Mouse (Mus musculus): ENCODE measurements at regions not wholly inside any gene's neighbourhood (a gene's known extent, or its start where the extent isn't known, plus 50 kb on each side); places are given as distances from the start of the nearest gene placed in this dataset.

- no peak for DNase-seq
These were observed 149.9 kb downstream of the Kdr start for GRCm38 (mm10) chr5:75828332-75828731.

GRCm38 (mm10) chr5:75826283-75827098, 151.8 kb downstream of the Kdr start:
- no peak for DNase-seq

DNA sequence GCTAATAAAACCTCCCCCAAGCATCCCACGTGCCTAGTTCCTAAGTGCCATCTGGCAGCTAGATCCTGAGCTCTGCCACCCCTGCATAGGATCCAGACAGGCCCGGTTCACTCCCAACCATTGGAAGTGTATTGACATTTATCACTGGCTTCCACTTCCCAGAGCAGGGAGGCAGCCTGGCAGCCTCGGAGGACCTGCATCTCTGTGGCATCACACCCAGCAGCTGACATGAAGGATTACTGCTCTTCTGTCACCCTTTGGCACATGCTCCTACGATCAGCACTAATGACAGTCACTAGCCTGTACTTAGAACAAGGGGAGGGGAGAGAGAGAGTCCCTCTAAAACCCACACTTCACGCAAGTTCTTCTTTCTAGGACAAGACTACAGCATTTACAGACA, 152.7 kb downstream of the Kdr start:
- no peak for DNase-seq

DNA sequence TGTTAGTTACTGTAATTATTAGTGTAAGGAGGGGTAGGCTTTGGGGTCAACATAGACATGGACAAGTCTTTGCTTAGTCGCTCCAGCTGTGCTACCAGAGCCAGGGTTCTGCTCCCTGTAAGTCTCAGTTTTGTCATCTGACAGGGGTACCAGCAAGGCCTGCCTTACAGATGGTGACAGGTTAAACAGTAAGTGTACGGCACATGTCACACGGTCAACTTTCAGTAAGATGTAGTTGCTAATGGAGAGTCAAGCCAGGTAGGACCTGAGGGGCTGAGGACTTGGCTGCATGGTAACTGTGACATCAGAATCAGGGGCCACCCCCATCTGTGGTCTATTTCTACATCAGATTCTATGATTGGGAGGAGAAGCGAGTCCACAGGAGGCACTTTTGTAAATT, 153.6 kb downstream of the Kdr start:
- no peak for DNase-seq

GRCm38 (mm10) chr5:75823646-75824045, 154.6 kb downstream of the Kdr start:
- no peak for DNase-seq

- DNase-seq = no peak
These were observed 160.9 kb downstream of the Kdr start for GRCm38 (mm10) chr5:75817396-75817795.

DNA sequence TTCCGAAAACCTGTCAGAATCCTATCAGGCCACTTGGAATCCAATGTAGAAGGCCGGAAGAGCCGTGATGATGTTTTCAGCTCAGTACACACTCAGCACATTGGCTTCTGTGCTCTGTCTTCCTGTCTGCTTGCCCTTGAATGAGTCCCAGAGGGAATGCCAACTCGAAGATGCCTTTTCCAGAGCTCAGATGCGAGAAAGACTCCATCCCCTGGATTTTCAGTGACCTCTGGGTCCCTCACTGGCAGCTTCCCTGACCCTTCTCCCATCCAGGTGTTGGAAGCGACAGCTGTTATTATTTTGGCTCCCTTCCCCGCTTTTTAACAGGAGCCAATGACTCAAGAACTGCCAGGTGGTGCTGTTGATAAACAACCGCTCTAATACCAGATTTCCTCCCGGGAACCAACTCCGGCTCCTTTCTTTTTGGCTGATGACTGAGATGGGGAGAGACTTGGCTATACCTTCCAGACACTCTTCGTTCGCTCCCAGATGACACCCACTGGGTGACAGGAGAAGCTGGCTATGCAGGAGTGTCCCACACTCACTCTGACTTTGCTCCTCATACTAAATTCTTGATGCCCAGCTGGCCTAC, 163.8 kb downstream of the Kdr start:
- DNase-seq = no peak

DNA sequence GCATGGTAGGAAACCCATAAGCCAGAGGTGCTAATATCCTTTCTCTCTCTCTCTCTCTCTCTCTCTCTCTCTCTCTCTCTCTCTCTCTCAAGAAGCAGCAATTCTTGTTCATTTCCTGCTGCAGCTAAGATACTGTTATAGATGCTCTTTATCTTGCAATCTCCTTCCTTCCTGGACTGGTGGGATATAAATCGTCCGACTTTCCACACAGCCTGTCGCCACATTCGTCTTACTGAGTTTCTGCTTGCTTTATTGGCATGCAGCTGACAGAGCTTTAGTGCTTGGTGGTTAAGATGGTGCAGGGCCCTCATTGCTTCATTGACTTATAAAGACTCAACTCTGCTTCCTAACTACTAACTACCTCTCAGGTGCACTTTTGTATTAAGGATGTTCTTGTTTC, 165.6 kb downstream of the Kdr start:
- DNase-seq = no peak

DNA sequence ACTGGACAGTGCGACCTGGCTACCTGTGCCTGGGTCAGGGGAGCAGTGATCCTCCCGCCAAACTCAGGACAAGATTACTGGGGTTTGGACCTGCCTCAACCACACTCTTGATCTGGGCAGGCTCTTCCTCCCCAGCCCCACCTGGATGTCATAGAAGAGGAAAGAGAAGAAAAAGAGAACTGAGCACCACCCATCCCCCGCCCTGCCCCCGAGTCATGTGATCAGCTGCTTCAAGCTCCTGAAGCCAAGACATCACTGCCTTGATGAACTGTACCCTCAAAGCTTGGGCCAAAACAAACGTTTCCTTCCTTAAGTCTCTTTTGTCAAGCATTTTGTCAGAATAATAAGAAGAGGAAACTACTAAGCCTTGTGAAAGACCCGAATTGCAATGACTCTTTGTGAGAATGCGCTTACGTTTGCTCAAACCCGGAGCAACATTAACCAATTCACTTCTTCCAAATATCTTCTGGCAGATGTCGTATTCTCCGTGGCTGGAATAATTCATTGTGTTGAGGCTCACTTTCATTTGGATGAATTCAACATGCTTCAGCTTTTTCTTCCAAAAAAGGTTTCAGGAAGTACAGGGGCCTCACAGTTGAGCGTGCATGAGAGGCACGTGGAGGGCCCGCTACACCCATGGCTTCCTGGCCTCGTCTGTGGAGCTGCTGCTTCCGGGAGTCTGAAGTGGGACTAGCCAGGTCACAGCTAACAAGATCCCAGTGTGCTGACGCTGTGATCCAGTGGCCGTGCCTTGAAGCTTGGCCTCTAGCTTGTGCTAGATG, 169.5 kb downstream of the Kdr start:
- no peak for DNase-seq

DNA sequence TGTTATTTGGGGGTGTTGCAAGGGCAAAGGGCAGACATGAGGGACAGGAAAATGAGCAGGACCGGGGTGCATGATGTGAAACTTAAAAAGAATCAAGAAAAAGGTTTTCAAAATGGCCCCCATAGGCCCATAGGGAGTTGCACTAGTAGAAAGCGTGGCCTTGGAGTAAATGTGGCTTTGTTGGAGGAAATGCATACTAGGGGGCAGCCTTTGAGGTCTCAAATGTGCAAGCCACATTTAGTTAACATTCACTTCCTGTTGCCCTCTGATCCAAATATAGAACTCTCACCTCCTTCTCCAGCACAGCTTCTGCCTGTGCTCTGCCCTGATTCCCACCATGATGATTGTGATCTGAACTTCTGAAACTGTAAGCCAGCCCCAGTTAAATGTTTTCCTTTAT, 173.2 kb downstream of the Kdr start:
- DNase-seq = no peak

- DNase-seq = no peak
These were observed 173.9 kb downstream of the Kdr start for GRCm38 (mm10) chr5:75804340-75804739.

DNA sequence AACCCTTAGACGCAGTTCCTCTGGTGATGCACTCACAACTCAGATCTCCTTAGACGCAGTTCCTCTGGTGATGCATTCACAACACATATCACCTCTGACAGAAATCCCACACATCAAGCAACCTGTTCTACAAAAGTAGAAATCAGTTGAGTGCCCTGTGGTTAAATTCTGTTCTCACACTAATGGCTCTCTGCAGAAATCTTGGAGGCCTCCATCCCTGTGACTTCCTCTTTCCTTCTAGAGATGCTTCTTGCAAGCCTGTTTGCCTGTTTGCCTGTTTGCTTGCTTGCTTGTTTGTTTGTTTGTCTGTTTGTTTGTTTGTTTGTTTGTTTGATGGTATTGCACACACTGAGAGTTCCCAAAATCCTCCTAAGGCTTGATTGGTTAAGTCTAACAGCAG, 175.2 kb downstream of the Kdr start:
- DNase-seq = no peak

DNA sequence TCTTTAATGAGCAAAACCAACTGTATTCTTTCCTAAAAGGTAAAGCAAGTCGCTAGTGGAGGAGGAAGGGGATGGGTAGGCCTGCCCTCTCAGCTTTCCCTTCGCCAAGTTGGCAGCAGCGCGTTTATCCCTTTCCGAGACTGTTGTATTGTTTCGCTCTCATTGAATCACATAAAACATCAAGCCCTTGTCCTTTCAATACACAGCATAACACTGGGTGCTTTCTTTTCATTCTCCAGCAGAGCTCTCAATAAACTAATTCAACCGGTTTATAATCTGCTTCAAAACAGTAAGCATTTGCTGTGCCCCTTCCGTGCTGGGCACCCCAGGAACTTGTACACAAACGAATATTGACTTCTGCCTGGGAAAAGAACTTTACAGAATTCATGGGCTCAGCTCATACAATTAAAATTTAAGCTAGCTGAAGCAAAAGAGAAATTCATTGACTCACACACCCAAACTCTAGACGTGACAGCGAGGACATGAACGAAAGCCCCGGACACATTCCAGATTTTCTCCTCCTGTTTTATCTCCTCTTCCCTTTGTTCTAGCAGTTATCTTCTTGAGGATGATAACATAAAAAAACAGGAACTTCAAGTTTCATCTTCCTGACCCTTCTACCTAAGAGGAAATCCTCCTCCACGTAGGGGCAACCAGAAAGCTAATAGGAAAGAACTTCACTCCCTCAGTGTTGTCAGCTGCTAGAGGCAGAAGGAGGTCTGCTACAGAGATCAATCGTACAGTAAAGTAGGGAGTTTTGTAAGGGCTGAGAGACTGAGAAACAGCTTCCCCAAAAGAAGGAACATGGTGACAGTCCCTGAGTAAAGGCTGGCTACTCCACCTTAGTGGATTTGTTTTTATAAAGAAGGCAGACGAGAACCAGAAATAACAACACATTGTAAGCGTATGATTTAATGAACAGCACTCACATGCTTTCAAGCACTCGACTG, 177.9 kb downstream of the Kdr start:
- no peak for DNase-seq

- no peak for DNase-seq
These were observed 178.6 kb downstream of the Kdr start for GRCm38 (mm10) chr5:75799627-75800026.

GRCm38 (mm10) chr5:75793184-75793583, 185.1 kb downstream of the Kdr start:
- no peak for DNase-seq

DNA sequence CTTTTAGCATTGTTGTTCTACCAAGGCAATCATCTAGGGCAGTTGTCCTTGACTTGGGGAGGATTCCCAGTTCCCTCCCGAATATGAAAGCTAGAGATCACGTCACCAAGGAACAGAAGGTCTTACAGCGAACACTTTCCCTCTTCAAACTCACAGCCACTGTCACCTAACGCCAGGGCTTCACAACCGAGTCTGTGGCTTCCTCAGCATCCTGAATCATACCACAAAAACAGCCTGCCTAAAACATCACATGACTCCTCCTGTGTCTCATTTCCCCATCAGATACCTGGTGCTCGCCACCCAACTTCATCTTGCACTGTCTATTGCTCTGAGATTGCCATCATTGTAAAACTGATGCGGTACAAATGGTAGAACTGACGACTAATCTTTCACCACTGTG, 186.5 kb downstream of the Kdr start:
- no peak for DNase-seq

GRCm38 (mm10) chr5:75788087-75788486, 190.2 kb downstream of the Kdr start:
- DNase-seq = no peak

GRCm38 (mm10) chr5:75786196-75786595, 192.1 kb downstream of the Kdr start:
- DNase-seq = no peak

- DNase-seq = no peak
These were observed 193.2 kb downstream of the Kdr start for GRCm38 (mm10) chr5:75784998-75785593.

DNA sequence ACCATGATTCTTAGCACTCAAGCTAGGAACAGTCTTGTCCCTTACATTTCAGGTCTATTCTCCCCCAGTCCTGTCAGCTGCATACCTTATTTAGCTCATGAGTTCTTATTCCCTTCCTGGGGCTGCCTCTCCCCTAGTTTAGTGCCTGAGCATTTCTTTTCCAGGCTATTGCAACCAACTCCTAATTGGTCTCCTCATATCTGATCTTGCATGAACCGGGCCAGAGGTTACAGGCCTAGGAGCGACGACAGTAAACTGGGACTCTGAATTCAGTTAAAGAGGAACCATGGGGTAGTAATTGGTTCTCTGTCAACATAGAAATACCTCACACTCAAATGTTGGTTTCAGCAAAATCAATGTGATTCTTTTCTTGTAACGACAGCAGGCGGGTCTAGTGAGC, 195.9 kb downstream of the Kit start:
- DNase-seq = no peak

DNA sequence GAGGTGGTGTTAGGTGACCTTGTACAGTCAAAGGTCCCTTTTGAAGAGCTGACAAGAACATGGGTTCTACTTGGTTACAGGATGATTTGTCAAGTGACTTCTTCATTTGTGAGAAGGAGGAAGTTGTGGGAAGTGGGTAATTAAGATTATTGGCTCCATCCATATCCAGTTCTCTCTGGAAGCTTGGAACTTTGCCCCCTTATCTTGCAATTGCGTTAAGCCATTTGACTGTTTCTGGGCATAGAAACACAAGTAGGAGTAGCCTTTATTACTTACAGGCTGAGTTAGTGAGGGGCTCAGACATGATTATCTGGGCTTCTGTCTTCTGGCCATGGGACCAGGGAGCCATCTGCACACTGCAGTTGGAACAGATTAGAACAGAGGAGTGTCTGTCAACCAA, 192.5 kb downstream of the Kit start:
- DNase-seq = no peak

GRCm38 (mm10) chr5:75762374-75762773, 187.7 kb downstream of the Kit start:
- no peak for DNase-seq
